9 mouse cellular contexts compared by ENCODE assay signal in genomic region chr8:117053135-117054079, GRCm38 (mm10). TPM values are rescaled to one million over a fixed set of nuclear protein-coding genes. Genes with fewer than 3 reads are reported as not detected.
DNase-seq lines count a peak whose midpoint lies in the region.
"Had no signal": no experiment of that assay in that cellular context is flagged by ENCODE, and none has a peak within 500 bp of the region (broad histone marks: within the 10 kb centered on the region; RNA-seq: fewer than 3 reads in every experiment).

No protein-coding gene starts in this region.

- WGBS in embryonic facial prominence, embryonic 10.5 days, result 75% methylated on average over 12 of the region's 12 CpGs

- H3K27me3 ChIP-seq in embryonic facial prominence, embryonic 10.5 days (replicated peaks; ENCODE audit: low read depth, poor library complexity, severe bottlenecking), result no peaks in the 10 kb centered on the region
- H3K27me3 ChIP-seq: midbrain, embryonic 12.5 days had no signal

- peak; percentile 17 for DNase-seq in embryo, embryonic 10 days (ENCODE audit: low spot score)
- no peak for DNase-seq in embryo, embryonic 9.5 days (ENCODE audit: extremely low spot score)
- peak; percentile 21 for DNase-seq in ovary, postnatal 36 days (ENCODE audit: low spot score)
- no peak for DNase-seq in ovary, postnatal 14 days (ENCODE audit: low spot score)
- DNase-seq in embryonic facial prominence, embryonic 10.5 days (ENCODE audit: low spot score), result peak; percentile 28
- peak; percentile 17 for DNase-seq in spleen, adult 12 weeks (ENCODE audit: low spot score)
- DNase-seq in urinary bladder, postnatal 25 days (ENCODE audit: low spot score), result no peak
- DNase-seq in layer of hippocampus, postnatal 36 days, result no peak

- no peak overlapping the region for H3K27ac ChIP-seq in embryonic facial prominence, embryonic 10.5 days (replicated peaks)
- H3K27ac ChIP-seq: midbrain, embryonic 12.5 days had no signal

- H3K4me3 ChIP-seq in embryonic facial prominence, embryonic 10.5 days, result no peak overlapping the region
- H3K4me3 ChIP-seq: midbrain, embryonic 12.5 days had no signal

- no peaks in the 10 kb centered on the region for H3K36me3 ChIP-seq in embryonic facial prominence, embryonic 10.5 days (replicated peaks)
- H3K36me3 ChIP-seq: midbrain, embryonic 12.5 days had no signal

- peaks cover 5% of the 10 kb centered on the region for H3K4me1 ChIP-seq in embryonic facial prominence, embryonic 10.5 days
- H3K4me1 ChIP-seq: midbrain, embryonic 12.5 days had no signal

- H3K9me3 ChIP-seq in embryonic facial prominence, embryonic 10.5 days, result no peaks in the 10 kb centered on the region
- H3K9me3 ChIP-seq: midbrain, embryonic 12.5 days had no signal

RNA-seq across cellular contexts. Expression of gene Pkd1l2, which starts 28.8 kb away (rescaled TPM):
- polyA plus RNA-seq in embryonic facial prominence, embryonic 10.5 days (2016; fragmentation: Nextera tagmentation; extraction: Ambion mirVana), result not detected in 2 replicates
- under 1 TPM in 1 of 2 experiments, not detected in 1; 0.05 TPM for total RNA-seq in layer of hippocampus, postnatal 36 days (2021)
- polyA plus RNA-seq: midbrain, embryonic 12.5 days had no signal

RNA-seq across cellular contexts. Expression of gene Bco1, which starts 42.2 kb away (rescaled TPM):
- polyA plus RNA-seq in embryonic facial prominence, embryonic 10.5 days (2016; fragmentation: Nextera tagmentation; extraction: Ambion mirVana), result 0.22 and 0.33 TPM in 2 replicates
- under 1 TPM in 1 of 2 experiments, not detected in 1; 0.20 TPM for total RNA-seq in layer of hippocampus, postnatal 36 days (2021)

Comparison
In these comparisons a context has a peak if more than half of its experiments do, and no peak if none do; other contexts are left out.
1. DNase-seq: peak in embryo, embryonic 10 days (single experiment), ovary, postnatal 36 days (single experiment), embryonic facial prominence, embryonic 10.5 days (single experiment) and spleen, adult 12 weeks (single experiment); none in embryo, embryonic 9.5 days (single experiment), ovary, postnatal 14 days (single experiment), urinary bladder, postnatal 25 days (single experiment) and layer of hippocampus, postnatal 36 days (0 of 2).